Mouse (Mus musculus) lung, postnatal 0 days (tissue): Measurements from ENCODE around the gene Ptprq. TPM values are rescaled to one million over a fixed set of nuclear protein-coding genes. Genes with fewer than 3 reads are reported as not detected.

Source experiments
- ATAC-seq: fragments of 200-750 bp; cut with Nextera tagmentation; 2 replicates; pipeline ENCODE4 v1.8.0; 2017; ENCODE audit warnings: moderate library complexity
- DNase-seq: peaks from one replicate; pipeline ENCODE4 v3.0.0-alpha.2; 2016; ENCODE audit warnings: low spot score
- H3K27ac ChIP-seq: fragments of 300-500 bp; sonication (generic); 2 replicates; pipeline ENCODE4 v1.5.1; 2014; ENCODE audit warnings: antibody characterized with exemption, mild to moderate bottlenecking, low read length, mixed read lengths
- H3K27me3 ChIP-seq: fragments of 300-500 bp; sonication (generic); replicated peaks from 2 replicates; pipeline ENCODE4 v1.6.1; 2014; ENCODE audit warnings: low read length, mixed read lengths; ENCODE audit not compliant: insufficient read depth
- H3K36me3 ChIP-seq: fragments of 300-500 bp; sonication (generic); 2 replicates; pipeline ENCODE4 v1.6.1; 2014; ENCODE audit warnings: low read length, mixed read lengths; ENCODE audit not compliant: insufficient read depth
- H3K4me1 ChIP-seq: fragments of 300-500 bp; sonication (generic); 2 replicates; pipeline ENCODE4 v1.6.1; 2014; ENCODE audit warnings: antibody characterized with exemption, low read depth, low read length, mixed read lengths; ENCODE audit not compliant: insufficient read depth
- H3K4me2 ChIP-seq: fragments of 300-500 bp; sonication (generic); replicated peaks from 2 replicates; pipeline ENCODE4 v1.6.1; 2014; ENCODE audit warnings: low read depth, mild to moderate bottlenecking, low read length, moderate library complexity, mixed read lengths
- H3K4me3 ChIP-seq: fragments of 300-500 bp; sonication (generic); 2 replicates; pipeline ENCODE4 v1.5.1; 2014; ENCODE audit warnings: low read depth, low read length
- H3K9ac ChIP-seq: fragments of 300-500 bp; sonication (generic); replicated peaks from 2 replicates; pipeline ENCODE4 v1.6.1; 2014; ENCODE audit warnings: low read depth, mild to moderate bottlenecking
- H3K9me3 ChIP-seq: fragments of 300-500 bp; sonication (generic); 2 replicates; pipeline ENCODE4 v1.6.1; 2016; ENCODE audit warnings: low read length, mixed read lengths
- CTCF ChIP-seq: IDR thresholded peaks from 2 replicates; pipeline ENCODE4 v1.5.1; 2016; ENCODE audit warnings: antibody characterized with exemption, mild to moderate bottlenecking
- EP300 ChIP-seq: IDR thresholded peaks from 2 replicates; pipeline ENCODE4 v1.6.1; 2016; ENCODE audit warnings: antibody characterized with exemption, mild to moderate bottlenecking, control low read depth
- WGBS: fragments of 180-500 bp; shearing (Covaris S2); extraction: QIAGEN DNeasy Blood & Tissue Kit; methylation state at CpG from one replicate; pipeline ENCODE4 v1.1.7; 2014; 5-methylcytosine and 5-hydroxymethylcytosine counted together
- polyA plus RNA-seq: library from polyadenylated mRNA; unstranded; fragments of >200 nt; fragmentation: Nextera tagmentation; extraction: Ambion mirVana; gene quantifications from 2 replicates; pipeline ENCODE4 v1.2.1, GENCODE M21; 2015

Gene Ptprq
- polyA plus RNA-seq, 1 experiment from 2014 or later, result 0.07 TPM

GRCm38 (mm10) chr10:107746717-107747116, 26.9 kb upstream of the Ptprq start:
- WGBS, result 11% methylated on average over 9 of the region's 9 CpGs
- no peak for TF ChIP-seq EP300
- TF ChIP-seq CTCF, result no peak
- H3K9ac ChIP-seq, result no peak overlapping the region
- no peaks in the 10 kb centered on the region for H3K36me3 ChIP-seq
- H3K4me1 ChIP-seq, result no peaks in the 10 kb centered on the region
- no peak overlapping the region for H3K4me3 ChIP-seq
- no peaks in the 10 kb centered on the region for H3K27me3 ChIP-seq
- no peak; the same call in 1 of the 2 replicates for ATAC-seq
- H3K27ac ChIP-seq, result no peak overlapping the region
- no peak for DNase-seq
- H3K4me2 ChIP-seq, result peak overlapping the region; percentile 23; the same call in 1 of the 2 replicates
- no peaks in the 10 kb centered on the region for H3K9me3 ChIP-seq

DNA sequence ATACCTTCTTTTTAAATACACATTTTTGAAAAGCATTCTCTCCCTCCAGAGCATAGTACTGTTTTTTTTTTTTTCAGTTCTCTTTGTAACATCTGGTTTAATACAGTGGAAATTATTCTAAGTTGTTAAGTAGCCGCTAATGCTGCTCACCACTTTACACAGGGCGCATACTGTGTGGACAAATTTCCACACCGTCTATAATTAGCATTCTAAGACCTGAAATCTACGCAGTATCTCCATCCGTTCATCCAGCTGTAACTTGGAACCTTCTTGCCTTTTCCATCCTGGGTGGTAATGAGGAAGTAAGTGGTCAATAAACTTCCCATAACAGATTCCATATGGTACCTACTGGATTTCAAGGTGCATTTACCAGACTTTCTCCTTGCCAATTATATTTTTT, 20.0 kb upstream of the Ptprq start:
- Histone ChIP-seq H3K4me3 (no peak overlapping the region), H3K36me3 (no peaks in the 10 kb centered on the region), H3K9ac (no peak overlapping the region), H3K4me1 (no peaks in the 10 kb centered on the region), H3K27me3 (no peaks in the 10 kb centered on the region), H3K4me2 (no peak overlapping the region), H3K9me3 (no peaks in the 10 kb centered on the region), H3K27ac (no peak overlapping the region)
- ATAC-seq (no peak), DNase-seq (no peak)
- 84% methylated on average over 5 of the region's 5 CpGs for WGBS
- no peak for TF ChIP-seq EP300
- no peak for TF ChIP-seq CTCF

DNA sequence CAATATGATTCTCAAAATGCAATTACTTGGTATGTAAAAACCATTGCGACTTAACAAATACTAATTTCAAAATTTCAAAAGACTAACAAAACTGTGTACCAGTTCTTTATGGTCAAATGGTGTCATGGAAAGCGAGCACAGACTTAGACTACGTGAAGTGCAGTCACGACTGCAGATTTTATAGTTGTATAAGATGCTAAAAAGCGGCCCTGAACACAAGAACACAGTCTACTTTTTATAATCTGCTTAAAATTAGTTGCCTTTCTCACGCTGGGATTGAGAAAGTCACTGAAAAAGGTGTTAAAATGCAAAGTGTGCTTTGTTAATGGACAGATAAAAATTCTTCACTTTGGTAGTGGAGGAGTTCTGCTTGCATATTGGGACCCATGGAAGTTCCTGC, 17.9 kb upstream of the Ptprq start:
- Histone ChIP-seq H3K27me3 (no peaks in the 10 kb centered on the region), H3K27ac (no peak overlapping the region), H3K36me3 (no peaks in the 10 kb centered on the region), H3K4me1 (no peaks in the 10 kb centered on the region), H3K9ac (no peak overlapping the region), H3K9me3 (no peaks in the 10 kb centered on the region), H3K4me2 (no peak overlapping the region), H3K4me3 (no peak overlapping the region)
- no peak for TF ChIP-seq CTCF
- TF ChIP-seq EP300, result no peak
- DNase-seq (no peak), ATAC-seq (no peak)
- 86% methylated on average over 6 of the region's 6 CpGs for WGBS

- ATAC-seq (no peak), DNase-seq (no peak)
- no peak overlapping the region for H3K4me2 ChIP-seq
- H3K4me3 ChIP-seq, result no peak overlapping the region
- H3K9me3 ChIP-seq, result no peaks in the 10 kb centered on the region
- H3K27ac ChIP-seq, result no peak overlapping the region
- TF ChIP-seq EP300 (no peak), CTCF (no peak)
- H3K9ac ChIP-seq, result no peak overlapping the region
- no peaks in the 10 kb centered on the region for H3K4me1 ChIP-seq
- no peaks in the 10 kb centered on the region for H3K36me3 ChIP-seq
- WGBS, result 74% methylated on average over 7 of the region's 7 CpGs
- no peaks in the 10 kb centered on the region for H3K27me3 ChIP-seq
These were observed 15.6 kb upstream of the Ptprq start for GRCm38 (mm10) chr10:107735448-107735847.

DNA sequence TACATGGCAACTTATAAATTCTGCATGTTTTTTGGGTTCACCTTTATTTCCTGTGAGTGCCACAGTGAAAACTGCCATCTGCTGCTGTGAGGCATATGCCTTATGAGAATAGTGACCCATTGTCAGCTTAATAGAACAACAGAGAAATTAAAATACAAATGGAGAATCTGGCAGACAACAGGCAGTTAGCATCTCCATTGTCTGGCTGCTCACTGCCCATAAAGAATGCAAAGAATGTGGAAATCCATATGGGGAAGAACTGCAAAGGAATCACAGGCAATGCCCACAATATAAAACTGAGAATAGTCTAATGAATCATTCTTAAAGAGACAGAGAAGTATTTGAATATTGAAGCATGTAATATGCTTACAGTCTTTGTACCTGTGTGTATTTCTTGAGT, 14.5 kb upstream of the Ptprq start:
- no peaks in the 10 kb centered on the region for H3K9me3 ChIP-seq
- H3K4me1 ChIP-seq, result no peaks in the 10 kb centered on the region
- DNase-seq (no peak), ATAC-seq (no peak)
- H3K4me3 ChIP-seq, result no peak overlapping the region
- H3K4me2 ChIP-seq, result no peak overlapping the region
- H3K27ac ChIP-seq, result no peak overlapping the region
- TF ChIP-seq EP300, result no peak
- no peak for TF ChIP-seq CTCF
- no peaks in the 10 kb centered on the region for H3K36me3 ChIP-seq
- H3K27me3 ChIP-seq, result no peaks in the 10 kb centered on the region
- H3K9ac ChIP-seq, result no peak overlapping the region

DNA sequence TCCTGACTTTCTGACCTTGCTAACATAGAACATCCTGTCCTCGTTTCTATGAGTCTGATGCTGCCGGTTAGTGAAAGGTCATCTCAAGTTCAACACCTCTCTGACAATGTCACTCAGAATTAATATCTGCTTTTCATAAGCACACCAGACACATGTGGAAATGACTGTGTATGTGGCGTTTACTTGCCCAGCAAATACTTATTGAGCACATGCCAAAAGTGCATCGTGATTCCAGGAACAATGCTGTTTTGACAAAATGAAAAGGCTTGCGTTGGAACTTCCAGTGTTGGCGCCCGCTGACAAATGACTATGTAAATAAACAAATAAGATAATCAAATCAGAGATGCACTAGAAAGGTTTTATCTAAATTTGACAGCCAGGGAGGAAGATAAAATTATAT, 5.8 kb upstream of the Ptprq start:
- Histone ChIP-seq H3K4me3 (no peak overlapping the region), H3K4me1 (no peaks in the 10 kb centered on the region), H3K27ac (no peak overlapping the region), H3K9me3 (no peaks in the 10 kb centered on the region), H3K27me3 (no peaks in the 10 kb centered on the region), H3K4me2 (no peak overlapping the region), H3K36me3 (no peaks in the 10 kb centered on the region), H3K9ac (no peak overlapping the region)
- peak; percentile 89 for TF ChIP-seq EP300
- TF ChIP-seq CTCF, result no peak
- DNase-seq (peak; percentile 53), ATAC-seq (peak; percentile 84)
- WGBS, result 27% methylated on average over 7 of the region's 7 CpGs

- DNase-seq (peak; percentile 49), ATAC-seq (no peak)
- H3K27ac ChIP-seq, result no peak overlapping the region
- no peaks in the 10 kb centered on the region for H3K4me1 ChIP-seq
- H3K4me3 ChIP-seq, result no peak overlapping the region
- H3K4me2 ChIP-seq, result no peak overlapping the region
- H3K9ac ChIP-seq, result no peak overlapping the region
- no peaks in the 10 kb centered on the region for H3K36me3 ChIP-seq
- WGBS, result 29% methylated on average over 3 of the region's 3 CpGs
- TF ChIP-seq CTCF (peak; percentile 54), EP300 (no peak)
- H3K9me3 ChIP-seq, result no peaks in the 10 kb centered on the region
- no peaks in the 10 kb centered on the region for H3K27me3 ChIP-seq
These were observed 15.4 kb downstream of the Ptprq start for GRCm38 (mm10) chr10:107704443-107704842.
